Mouse (Mus musculus) CH12.LX (cell line): ENCODE results near the gene Hint3. TPM values are rescaled to one million over a fixed set of nuclear protein-coding genes. Genes with fewer than 3 reads are reported as not detected.

Experiments
- DNase-seq: peaks from one replicate; pipeline ENCODE4 v3.0.0-alpha.2; 2013; ENCODE audit errors: extremely low read depth
- H3K27ac ChIP-seq: 2 replicates; pipeline ENCODE4 v1.5.1; 2012; ENCODE audit warnings: low read depth, mild to moderate bottlenecking, control low read depth, moderate library complexity; ENCODE audit not compliant: insufficient read depth
- H3K27me3 ChIP-seq: replicated peaks from 2 replicates; pipeline ENCODE3; 2012; ENCODE audit warnings: inconsistent platforms
- H3K36me3 ChIP-seq, 2 experiments: replicated peaks in 1 of 2; 2 replicates each; pipeline versions ENCODE3 to v1.6.1; 2012; ENCODE audit warnings: inconsistent platforms in 1 of 2, low read length in 1 of 2, mild to moderate bottlenecking in 1 of 2, mixed read lengths in 1 of 2, moderate library complexity in 1 of 2; ENCODE audit not compliant: control insufficient read depth in 1 of 2, insufficient read depth in 1 of 2
- H3K4me1 ChIP-seq, 2 experiments: 2 replicates each; pipeline ENCODE4 v1.6.1; 2012; ENCODE audit warnings: inconsistent platforms in 1 of 2, moderate library complexity in 1 of 2; ENCODE audit not compliant: insufficient read depth in 2 of 2, control insufficient read depth in 1 of 2
- H3K4me2 ChIP-seq: 2 replicates; pipeline ENCODE4 v1.6.1; 2012; ENCODE audit warnings: low read depth, mild to moderate bottlenecking, control low read depth; ENCODE audit not compliant: poor library complexity, insufficient read depth, severe bottlenecking
- H3K4me3 ChIP-seq, 3 experiments: fragments of 150-350 bp in 1 of 3; sonication (generic) in 1 of 3; replicated peaks in 1 of 3; 2 replicates each; pipeline versions ENCODE3 to v1.5.1; 2011 to 2012; ENCODE audit warnings: low read depth in 2 of 3, low read length in 2 of 3, mild to moderate bottlenecking in 2 of 3, moderate library complexity in 2 of 3, control low read depth in 1 of 3, improper control_type of control experiment in 1 of 3, inconsistent platforms in 1 of 3, mixed read lengths in 1 of 3; ENCODE audit not compliant: poor library complexity in 1 of 3
- H3K79me2 ChIP-seq: replicated peaks from 2 replicates; pipeline ENCODE4 v1.6.1; 2012; ENCODE audit warnings: mild to moderate bottlenecking, moderate library complexity; ENCODE audit not compliant: control insufficient read depth, poor library complexity, insufficient read depth, severe bottlenecking; ENCODE audit errors: extremely low read depth
- H3K9ac ChIP-seq: 2 replicates; pipeline ENCODE4 v1.6.1; 2012; ENCODE audit warnings: low read depth, mild to moderate bottlenecking, control low read depth, moderate library complexity; ENCODE audit not compliant: insufficient read depth
- H3K9me3 ChIP-seq: replicated peaks from 2 replicates; pipeline ENCODE3; 2012; ENCODE audit warnings: low read length, inconsistent platforms, mixed read lengths
- CHD1 ChIP-seq: IDR thresholded peaks from 2 replicates; pipeline ENCODE4 v1.6.1; 2012; ENCODE audit warnings: low read depth, low read length, improper control_type of control experiment, inconsistent platforms
- CHD2 ChIP-seq: IDR thresholded peaks from 2 replicates; pipeline ENCODE4 v1.6.1; 2011; ENCODE audit warnings: low read length, improper control_type of control experiment
- ELF1 ChIP-seq: IDR thresholded peaks from 2 replicates; pipeline ENCODE4 v1.6.1; 2014; ENCODE audit warnings: low read depth, mild to moderate bottlenecking, inconsistent platforms, low read length, improper control_type of control experiment
- EP300 ChIP-seq: IDR thresholded peaks from 2 replicates; pipeline ENCODE4 v1.6.1; 2011; ENCODE audit warnings: low read length, improper control_type of control experiment
- ETS1 ChIP-seq: conservative IDR thresholded peaks from 2 replicates; pipeline ENCODE4 v1.6.1; 2012; ENCODE audit warnings: low read depth, mild to moderate bottlenecking, inconsistent platforms, low read length, improper control_type of control experiment, moderate library complexity
- HCFC1 ChIP-seq: IDR thresholded peaks from 2 replicates; pipeline ENCODE4 v1.6.1; 2012; ENCODE audit warnings: low read depth, mild to moderate bottlenecking, inconsistent platforms, low read length, improper control_type of control experiment
- IRF4 ChIP-seq: IDR thresholded peaks from 2 replicates; pipeline ENCODE4 v1.6.1; 2014; ENCODE audit warnings: low read depth, mild to moderate bottlenecking, inconsistent platforms, low read length, improper control_type of control experiment
- KAT2A ChIP-seq: IDR thresholded peaks from 2 replicates; pipeline ENCODE4 v1.6.1; 2012; ENCODE audit warnings: low read length, improper control_type of control experiment, inconsistent platforms; ENCODE audit not compliant: insufficient replicate concordance
- MAZ ChIP-seq: IDR thresholded peaks from 2 replicates; pipeline ENCODE4 v1.6.1; 2012; ENCODE audit warnings: low read depth, mild to moderate bottlenecking, inconsistent platforms, low read length, improper control_type of control experiment, moderate library complexity
- NELFE ChIP-seq: IDR thresholded peaks from 2 replicates; pipeline ENCODE4 v1.6.1; 2011; ENCODE audit warnings: low read depth, low read length, improper control_type of control experiment
- NRF1 ChIP-seq: IDR thresholded peaks from 2 replicates; pipeline ENCODE4 v1.6.1; 2014; ENCODE audit warnings: low read depth, mild to moderate bottlenecking, inconsistent platforms, low read length, improper control_type of control experiment, moderate library complexity
- POLR2A ChIP-seq: IDR thresholded peaks from 2 replicates; pipeline ENCODE4 v1.6.1; 2011; ENCODE audit warnings: low read depth, mild to moderate bottlenecking, improper control_type of control experiment, low read length
- POLR2AphosphoS2 ChIP-seq: IDR thresholded peaks from 2 replicates; pipeline ENCODE4 v1.6.1; 2011; ENCODE audit warnings: low read depth, low read length, improper control_type of control experiment
- RCOR1 ChIP-seq: conservative IDR thresholded peaks from 2 replicates; pipeline ENCODE4 v1.6.1; 2012; ENCODE audit warnings: low read depth, mild to moderate bottlenecking, inconsistent platforms, low read length, improper control_type of control experiment
- SMC3 ChIP-seq: IDR thresholded peaks from 2 replicates; pipeline ENCODE4 v1.6.1; 2011; ENCODE audit warnings: low read depth, low read length, improper control_type of control experiment
- TCF12 ChIP-seq: IDR thresholded peaks from 2 replicates; pipeline ENCODE4 v1.6.1; 2014; ENCODE audit warnings: low read depth, mild to moderate bottlenecking, inconsistent platforms, low read length, improper control_type of control experiment
- USF1 ChIP-seq: IDR thresholded peaks from 2 replicates; pipeline ENCODE4 v1.6.1; 2014; ENCODE audit warnings: low read depth, mild to moderate bottlenecking, inconsistent platforms, low read length, improper control_type of control experiment
- ZMIZ1 ChIP-seq: IDR thresholded peaks from 2 replicates; pipeline ENCODE4 v1.6.1; 2012; ENCODE audit warnings: low read depth, mild to moderate bottlenecking, inconsistent platforms, low read length, improper control_type of control experiment
- dilution Hi-C: fragments of 300-500 bp; cut with MboI; formaldehyde crosslinking; loops from 2 replicates; pipeline ENCODE4 v1.14.3; 2020; ENCODE audit warnings: low sequenced_read_pairs; ENCODE audit not compliant: extremely low pct_unique_long_range_greater_than_20kb, extremely low pct_ligation_motif_present
- in situ Hi-C: fragments of 300-500 bp; cut with MboI; formaldehyde crosslinking; loops from 3 replicates; pipeline ENCODE4 v1.14.3; 2019; ENCODE audit warnings: low sequenced_read_pairs, low pct_ligation_motif_present, low pct_unique_long_range_greater_than_20kb, mixed read lengths
- polyA plus RNA-seq: library from polyadenylated mRNA; unstranded; fragments of >175 nt; gene quantifications from 2 replicates; pipeline ENCODE4 v1.2.1, GENCODE M21; 2012; ENCODE audit warnings: low read depth; ENCODE audit not compliant: insufficient read length
- total RNA-seq, 2 experiments: library from RNA; depleted of rRNA; stranded (reverse); fragments of 300-350 nt in 1 of 2; fragments of >200 nt in 1 of 2; gene quantifications; 2 replicates each; pipeline ENCODE4 v1.2.3; 2012 to 2014

Hint3 gene
- total and polyA plus RNA-seq, 3 experiments = 10.3 to 16.1 (median 14.2) TPM

DNA sequence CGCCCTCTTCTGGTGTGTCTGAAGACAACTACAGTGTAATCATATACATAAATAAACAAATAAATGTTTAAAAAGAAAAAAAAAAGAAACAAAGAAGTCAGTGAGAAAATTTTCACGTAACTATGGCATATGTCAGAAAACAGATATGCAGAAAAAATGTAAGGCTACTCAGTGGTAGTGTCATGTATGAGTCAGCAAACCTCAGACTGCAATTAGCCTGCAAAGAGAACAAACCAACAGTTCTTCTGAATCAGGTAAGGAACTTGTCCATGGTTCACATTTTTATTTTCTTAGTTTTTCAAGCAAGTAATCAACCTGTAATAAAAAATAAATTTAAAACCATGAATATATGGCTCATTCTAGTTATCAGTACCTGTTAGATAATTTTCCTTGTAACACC, 21.3 kb downstream of the Hint3 start:
- Histone ChIP-seq H3K4me2 (no peak overlapping the region), H3K9ac (no peak overlapping the region), H3K36me3 (peaks cover 3 to 15% of the 10 kb centered on the region in 2 experiments), H3K9me3 (no peaks in the 10 kb centered on the region), H3K4me1 (no peaks in the 10 kb centered on the region), H3K27ac (no peak overlapping the region), H3K27me3 (no peaks in the 10 kb centered on the region), H3K79me2 (no peaks in the 10 kb centered on the region), H3K4me3 (no peak overlapping the region)
- dilution Hi-C loops (no loop called here), in situ Hi-C loops (loop anchor here (25.0 kb wide), 1 partner anchor 704 kb away; the partner anchor contains the start of gene Hddc2)
- TF ChIP-seq SMC3 (no peak), POLR2AphosphoS2 (no peak), ETS1 (no peak)
- DNase-seq = no peak

DNA sequence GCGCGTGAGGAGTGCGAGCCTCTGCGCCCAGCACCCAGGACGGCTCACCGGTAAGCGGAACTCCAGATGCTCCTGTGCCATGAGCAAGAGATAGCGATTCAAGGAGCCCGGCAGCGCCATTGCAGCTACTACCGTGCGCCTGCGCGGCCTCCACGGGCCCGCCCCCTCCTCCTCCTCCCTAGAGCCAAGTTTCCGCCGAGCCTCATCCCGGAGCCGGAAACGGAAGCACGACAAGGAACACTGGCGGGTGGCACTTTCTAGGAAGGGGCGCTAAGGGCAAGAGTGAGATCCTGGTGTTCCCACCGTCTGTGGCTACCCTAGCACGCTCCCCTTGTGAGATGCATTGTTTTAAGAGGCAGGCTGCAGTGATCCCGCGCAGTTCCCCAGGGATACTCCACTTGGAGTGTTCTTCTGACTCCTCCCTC, 28.9 kb downstream of the Hint3 start, which contains the start of gene Trmt11:
Trmt11 (minus strand) TSS at position 208 of the 425 bp plus-strand sequence.
- no peaks in the 10 kb centered on the region for H3K9me3 ChIP-seq
- H3K9ac ChIP-seq = peak within 1 kb of the TSS; percentile 89
- peaks cover 10 to 20% of the 10 kb centered on the region in 2 experiments for H3K4me1 ChIP-seq
- peaks cover 24% of the 10 kb centered on the region for H3K79me2 ChIP-seq
- dilution Hi-C loops = no loop called here
- H3K27ac ChIP-seq = peak within 1 kb of the TSS; percentile 26; the same call in 1 of the 2 replicates
- peaks cover 12 to 31% of the 10 kb centered on the region in 2 experiments for H3K36me3 ChIP-seq
- peak within 1 kb of the TSS; percentile 75 to 91 (median 90) for H3K4me3 ChIP-seq
- H3K27me3 ChIP-seq = no peaks in the 10 kb centered on the region
- DNase-seq = peak; percentile 84
- in situ Hi-C loops = loop anchor here (25.0 kb wide), 1 partner anchor 712 kb away; the partner anchor contains the start of gene Hddc2
- TF ChIP-seq HCFC1 = peak; percentile 78
- no peak for TF ChIP-seq EP300
- no peak for TF ChIP-seq IRF4
- TF ChIP-seq CHD2 = no peak
- 0 out of 2 replicates have a peak, but pooled peaks have one; percentile 5 for TF ChIP-seq MAZ
- TF ChIP-seq TCF12 = peak; percentile 71; the same call in 1 of the 2 replicates
- no peak for TF ChIP-seq USF1
- no peak for TF ChIP-seq RCOR1
- TF ChIP-seq ZMIZ1 = peak; percentile 51; the same call in 1 of the 2 replicates
- peak; percentile 39; the same call in 1 of the 2 replicates for TF ChIP-seq POLR2AphosphoS2
- TF ChIP-seq NRF1 = peak; percentile 93
- peak; percentile 88 for TF ChIP-seq NELFE
- TF ChIP-seq ELF1 = peak; percentile 89
- peak; percentile 93 for TF ChIP-seq POLR2A
- TF ChIP-seq CHD1 = no peak
- TF ChIP-seq KAT2A = no peak
- peak within 1 kb of the TSS; percentile 95 for H3K4me2 ChIP-seq
